Mouse (Mus musculus): ENCODE results near the gene Tbc1d20.

Gene Tbc1d20

DNA sequence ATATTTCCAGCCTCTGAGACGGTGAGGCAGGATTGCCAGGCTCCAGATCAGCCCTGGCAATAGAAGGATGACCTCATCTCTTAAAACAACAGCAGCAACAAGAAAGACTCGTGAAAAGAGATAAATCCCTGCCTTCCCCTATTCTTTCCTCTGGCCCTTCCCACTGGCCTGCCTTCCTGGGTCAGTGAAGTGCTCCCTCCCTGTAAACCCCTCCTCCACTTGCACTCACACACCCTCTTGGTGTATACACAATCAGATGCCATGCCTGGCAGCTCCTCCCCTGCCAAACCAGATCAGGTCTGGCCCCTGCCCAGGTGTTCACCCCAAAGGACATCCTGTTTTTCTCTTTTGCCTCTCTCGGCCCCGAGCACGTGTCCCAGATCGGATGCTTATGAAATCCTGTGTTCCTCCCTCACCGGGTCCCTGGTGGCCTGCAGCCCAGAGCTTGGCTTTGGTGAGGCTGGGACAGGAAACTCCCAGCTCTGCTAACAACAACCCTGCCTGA is 66.7 kb downstream of the Tbc1d20 start:
- DNase-seq = no peak

DNA sequence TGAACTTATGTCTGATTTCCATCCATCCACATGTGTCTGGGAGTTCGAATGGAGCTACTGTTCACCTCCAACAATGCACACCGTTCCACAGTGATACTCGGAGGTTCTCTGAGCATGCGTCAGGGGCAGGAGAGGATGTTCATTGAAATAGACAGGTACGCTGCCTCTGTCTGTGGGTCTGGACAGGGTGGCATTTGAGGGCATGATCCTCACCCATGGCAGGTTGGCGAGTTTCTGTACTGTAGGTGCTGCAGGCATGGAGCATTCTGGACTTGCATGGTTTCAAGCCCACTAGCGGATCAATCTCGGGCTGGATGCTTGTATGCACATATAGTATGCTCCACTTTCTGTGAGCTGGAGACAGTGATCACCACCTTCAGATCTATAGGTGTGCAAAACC is 67.6 kb downstream of the Tbc1d20 start:
- no peak for DNase-seq
